Mouse (Mus musculus): ENCODE measurements around the gene Rcc2.
A peak's percentile ranks its signal among the peaks of the same experiment; 100 is the strongest.

Gene Rcc2

DNA sequence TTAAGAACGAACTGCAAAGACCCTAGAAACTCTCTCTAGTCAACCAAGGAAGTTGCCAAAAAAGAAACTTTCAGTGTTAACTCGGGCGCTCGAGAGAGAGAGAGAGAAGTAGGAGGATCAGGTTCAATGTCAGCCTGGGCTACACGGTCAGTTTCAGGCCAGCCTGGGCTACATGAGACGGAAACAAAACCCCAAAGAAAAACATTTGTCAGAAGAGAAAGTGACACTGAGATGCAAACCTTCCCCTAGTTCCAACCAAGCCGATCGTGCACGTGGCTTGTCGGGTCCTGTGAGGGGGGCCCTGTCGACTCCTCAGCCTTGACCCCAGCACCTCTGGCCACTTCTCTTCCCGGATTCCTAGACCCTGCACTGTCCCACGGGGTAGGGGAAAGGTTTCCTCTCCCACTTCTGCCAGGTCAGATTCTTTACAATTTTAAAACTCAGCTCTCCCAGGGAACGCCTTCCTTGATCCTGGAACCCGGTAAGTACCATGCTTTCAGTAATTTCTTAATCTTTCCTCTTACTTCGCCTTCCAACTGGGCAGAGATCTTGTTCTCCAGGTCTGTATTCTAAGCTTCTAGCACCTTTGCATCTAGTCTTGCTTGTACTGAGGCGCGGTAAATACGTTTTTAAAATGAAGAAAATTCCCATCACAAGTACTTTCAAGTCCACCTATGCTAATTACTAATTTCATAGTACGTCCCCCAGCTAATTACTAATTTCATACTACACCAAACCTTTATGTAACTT, at the start of gene Rcc2:
Gene Rcc2 (plus strand): TSS at position 273 of the 750 bp plus-strand sequence.
- peak; percentile 40 for DNase-seq

DNA sequence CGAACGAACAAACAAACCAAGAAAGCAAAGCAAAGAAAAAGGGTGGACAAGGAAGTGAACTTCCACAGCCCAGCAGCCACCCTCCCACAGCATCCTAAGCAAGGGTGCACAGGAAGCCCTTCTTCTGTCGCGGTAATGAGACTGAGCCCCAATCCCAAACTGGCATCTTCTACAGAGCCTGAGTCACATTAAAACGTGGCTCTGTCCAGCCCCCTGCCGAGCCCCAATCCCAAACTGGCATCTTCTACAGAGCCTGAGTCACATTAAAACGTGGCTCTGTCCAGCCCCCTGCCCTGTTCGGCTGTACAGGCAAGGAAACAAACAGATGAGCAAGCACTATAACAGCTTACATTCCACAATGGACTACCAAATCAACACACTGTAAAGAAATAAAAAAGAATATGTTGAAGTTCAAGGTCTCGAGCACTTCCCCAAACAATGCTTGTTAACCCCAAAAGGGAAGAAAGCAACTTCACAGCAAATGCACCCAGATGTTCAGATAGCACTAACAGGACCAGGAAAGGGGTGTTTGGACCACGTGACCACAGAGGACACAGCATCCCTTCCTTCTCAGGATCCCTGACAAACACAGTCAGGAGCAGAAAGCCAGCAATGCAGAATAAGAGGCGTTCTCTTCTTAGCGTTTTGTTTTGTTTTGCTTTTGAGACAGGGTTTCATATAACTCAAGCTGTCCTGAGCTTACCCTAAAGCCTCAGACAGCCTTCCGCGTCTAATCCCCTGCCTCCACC, 46.3 kb upstream of the Rcc2 start:
- DNase-seq, result no peak

DNA sequence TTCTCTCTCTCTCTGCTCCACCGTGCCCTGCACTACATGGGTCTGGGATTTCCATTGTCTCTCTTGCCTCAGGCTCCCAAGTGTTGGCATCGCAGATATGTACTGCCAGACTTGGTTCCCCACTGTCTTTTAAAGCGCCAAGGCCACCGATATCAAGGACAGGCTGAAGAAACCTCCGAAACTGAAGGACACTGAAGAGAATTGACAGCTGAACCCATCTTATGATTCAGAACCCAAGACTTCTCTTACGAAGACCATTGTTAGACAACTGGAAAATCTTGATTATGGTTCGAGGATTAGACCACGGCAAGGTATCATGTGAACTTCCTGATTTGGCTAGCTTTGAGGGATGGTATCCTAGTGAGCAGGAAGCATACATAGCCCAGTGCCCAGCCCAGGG, 45.5 kb upstream of the Rcc2 start:
- DNase-seq, result no peak

DNA sequence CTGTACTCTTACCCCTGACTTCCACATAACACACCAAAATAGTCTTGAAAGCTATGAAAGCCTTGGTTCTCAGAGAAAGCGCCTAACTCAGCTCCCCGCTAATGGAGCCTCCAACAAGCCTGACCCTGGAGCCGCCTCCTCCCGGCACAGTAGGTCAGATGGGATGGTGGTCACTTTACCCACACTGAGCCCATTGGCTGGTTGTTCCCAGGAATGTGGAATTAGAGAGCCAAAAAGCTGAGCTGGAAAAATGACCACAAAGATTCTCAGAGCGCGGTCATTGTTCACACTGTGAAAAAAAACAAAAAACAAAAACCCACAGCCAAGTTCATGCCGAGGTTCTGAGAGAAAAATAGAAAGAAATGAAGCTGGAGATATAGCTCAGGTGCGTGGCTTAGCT, 43.8 kb upstream of the Rcc2 start:
- DNase-seq, result no peak

DNA sequence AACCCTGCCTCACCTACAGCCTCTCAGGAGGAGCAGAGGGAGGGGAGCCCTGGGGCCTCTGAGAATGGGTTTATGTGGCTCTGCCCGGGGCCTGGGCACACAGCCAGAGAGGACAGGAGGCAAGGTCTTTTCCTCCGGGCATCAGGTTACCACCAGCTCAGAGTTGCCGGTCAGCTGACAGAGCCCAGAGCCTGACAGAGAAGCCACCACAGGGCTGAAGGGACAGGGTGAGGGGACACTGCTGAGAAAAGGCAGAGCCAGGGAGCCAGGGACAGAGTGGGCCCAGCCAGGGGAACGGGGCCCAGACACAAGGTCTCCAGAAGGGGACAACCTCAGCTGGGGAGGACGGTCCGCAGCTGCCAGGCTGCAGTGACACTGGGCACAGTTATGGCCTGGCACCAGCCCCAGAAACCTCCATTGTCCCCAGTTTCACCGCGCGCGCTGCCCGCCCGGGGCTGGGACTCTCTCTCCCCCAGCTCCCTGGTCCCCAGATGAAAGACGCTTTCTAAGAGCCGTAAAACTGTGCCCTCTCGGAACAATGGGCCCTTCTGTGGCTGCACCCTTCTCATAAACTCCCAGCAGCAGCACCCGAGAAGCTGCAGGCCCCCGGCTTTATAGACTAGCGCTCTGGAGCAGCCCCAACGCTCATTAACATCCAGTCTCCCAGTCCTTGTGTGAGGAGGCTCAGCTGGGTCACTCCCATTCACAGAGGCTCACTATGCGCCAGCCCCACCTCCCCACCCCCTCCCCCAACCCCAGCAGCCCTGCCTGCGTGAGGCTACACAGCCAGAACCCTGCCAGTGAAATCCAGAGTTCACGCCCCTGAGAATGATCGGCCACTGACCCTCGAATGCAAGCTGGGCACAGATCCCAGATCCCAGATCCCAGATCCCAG, 42.4 kb upstream of the Rcc2 start:
- DNase-seq, result no peak

DNA sequence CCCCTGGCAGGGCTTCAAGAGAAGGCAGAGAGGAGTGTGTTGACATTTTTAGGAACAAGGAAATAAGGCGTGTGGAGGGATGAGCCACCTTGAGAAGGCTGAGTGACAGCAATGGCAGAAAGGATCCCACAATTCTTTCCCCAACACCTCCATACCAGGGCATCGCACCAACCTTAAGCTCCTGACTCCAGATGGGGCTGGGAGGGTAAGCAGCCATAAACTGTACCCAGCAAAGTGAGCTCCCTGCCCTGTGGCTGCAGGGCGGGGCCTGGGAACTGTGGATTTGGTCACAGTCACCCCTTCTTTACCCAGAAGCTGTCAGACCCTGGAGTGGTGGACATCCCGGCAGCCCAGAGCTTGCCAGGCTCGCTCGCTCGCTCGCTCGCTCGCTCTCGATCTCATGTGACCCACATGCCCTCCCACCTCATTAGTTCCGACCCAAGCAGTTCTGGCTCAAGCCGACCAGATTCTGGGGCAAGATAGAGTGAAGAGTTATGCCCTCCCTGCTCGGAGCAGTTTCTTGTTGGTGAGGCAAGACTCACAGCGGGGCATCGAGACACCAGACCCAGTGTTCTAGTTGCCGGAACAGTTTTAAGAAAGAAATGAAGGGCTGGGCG, 38.8 kb upstream of the Rcc2 start:
- no peak for DNase-seq

DNA sequence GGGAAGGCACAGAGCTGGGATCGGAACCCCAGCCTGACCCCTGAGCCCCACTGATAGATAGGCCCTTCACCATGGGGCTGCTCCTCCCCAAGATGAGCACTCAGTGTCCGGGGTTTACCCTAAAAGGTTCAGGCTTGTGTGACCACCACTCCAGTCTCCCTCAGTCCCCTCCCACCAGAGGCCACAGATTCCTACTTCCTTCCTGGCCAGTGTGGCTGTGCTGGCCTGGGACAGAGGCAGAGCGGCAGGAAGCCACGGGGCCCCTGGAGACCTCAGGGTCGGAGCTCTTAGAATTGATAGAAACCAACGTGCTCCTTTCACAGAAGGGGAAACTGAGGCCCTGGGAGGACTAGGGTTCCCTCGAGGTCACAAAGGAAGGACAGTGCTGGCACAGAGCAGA, 37.9 kb upstream of the Rcc2 start:
- DNase-seq, result no peak

DNA sequence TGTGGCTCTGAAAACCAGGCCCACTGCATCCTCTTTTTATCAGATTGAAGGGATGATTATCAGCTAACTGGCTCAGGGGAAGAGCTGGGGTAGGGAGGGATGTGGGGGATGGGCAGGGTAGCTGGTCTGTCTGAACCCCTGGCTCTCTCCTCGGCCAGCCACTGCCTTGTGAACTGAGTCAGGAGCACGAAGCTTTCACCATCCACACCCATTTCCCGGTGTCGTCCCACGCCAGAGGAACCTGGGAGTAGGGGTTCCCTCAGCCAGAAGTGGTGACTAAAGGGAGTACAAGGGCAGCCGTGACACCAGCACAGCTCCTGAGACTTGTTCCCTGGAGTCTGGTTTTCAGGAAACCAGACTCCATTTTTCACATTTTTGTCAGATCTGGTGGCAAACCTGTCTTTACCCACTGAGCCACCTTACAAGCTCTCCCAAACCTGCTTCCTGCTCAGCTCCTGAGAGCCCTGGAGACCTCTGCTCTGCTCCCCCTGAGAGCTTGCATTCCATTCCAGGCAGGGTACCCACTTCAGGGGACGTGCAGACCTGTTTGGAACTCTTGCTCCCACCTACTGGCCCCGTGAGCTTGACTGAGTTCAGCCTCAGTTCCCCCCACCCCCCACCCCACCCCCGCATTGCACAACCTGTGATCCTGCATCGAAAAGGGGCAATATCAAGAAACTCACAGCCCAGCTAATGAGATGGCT, 37.3 kb upstream of the Rcc2 start:
- no peak for DNase-seq

DNA sequence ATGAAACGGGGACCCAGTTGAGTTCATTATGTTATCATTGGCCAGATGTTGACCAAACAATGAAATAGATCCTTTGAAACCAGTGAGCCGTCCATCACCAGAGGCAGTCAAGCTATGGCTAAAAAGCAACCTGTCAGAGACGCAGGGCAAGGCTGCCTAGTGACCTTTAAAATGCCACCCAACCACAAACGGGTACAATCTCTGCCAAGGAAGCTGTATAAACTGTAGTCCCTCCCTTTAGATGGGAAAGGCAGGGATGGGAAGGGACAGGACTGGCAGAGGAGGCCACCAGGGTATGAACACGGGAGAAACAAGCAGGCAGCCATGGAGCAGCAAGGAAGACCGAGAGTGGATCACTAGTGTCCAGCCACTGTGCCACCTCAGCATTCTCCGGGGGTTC, 35.3 kb upstream of the Rcc2 start:
- no peak for DNase-seq

DNA sequence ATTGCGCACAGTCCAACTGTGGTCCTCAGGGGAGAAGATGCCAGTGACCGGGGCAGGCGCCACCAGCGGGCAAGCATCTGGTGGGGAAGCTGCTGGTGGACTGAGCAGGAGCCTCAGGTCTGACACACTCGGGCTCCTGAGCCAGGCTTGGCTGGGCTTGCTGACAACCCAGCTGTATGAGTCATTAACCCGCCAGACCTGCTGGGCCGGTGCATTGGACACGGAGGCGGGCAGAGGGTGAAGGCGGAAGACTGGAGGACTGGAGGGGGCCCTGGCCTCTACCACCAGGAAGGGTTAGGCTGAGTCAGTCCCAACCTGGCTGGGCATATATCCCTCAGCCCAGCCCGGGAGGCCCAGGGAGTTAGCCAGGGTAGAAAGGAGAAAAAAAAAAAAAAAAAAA, 34.6 kb upstream of the Rcc2 start, which contains the start of gene Arhgef10l:
Gene Arhgef10l (minus strand): TSS at position 253 of the 400 bp plus-strand sequence.
- no peak for DNase-seq

DNA sequence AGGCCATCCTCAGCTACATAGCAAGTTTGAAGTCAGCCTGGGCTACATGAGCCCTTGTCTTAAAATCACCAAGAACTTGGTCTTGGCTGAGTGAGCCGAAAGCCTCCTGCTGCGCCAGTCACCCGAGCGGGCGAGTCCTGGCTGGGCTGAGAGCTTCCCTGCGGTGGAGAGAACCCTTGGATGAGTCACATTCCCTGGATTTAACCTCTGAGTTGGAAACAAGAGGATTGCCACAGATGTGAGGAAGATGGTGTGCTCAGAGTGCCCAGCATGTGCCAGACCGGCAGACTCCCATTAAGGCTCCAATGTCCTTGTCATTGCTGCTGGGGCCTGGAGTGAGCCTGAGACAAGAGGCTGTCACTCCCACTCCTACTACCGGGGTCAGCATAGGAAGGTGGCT, 32.5 kb upstream of the Rcc2 start:
- DNase-seq, result no peak

DNA sequence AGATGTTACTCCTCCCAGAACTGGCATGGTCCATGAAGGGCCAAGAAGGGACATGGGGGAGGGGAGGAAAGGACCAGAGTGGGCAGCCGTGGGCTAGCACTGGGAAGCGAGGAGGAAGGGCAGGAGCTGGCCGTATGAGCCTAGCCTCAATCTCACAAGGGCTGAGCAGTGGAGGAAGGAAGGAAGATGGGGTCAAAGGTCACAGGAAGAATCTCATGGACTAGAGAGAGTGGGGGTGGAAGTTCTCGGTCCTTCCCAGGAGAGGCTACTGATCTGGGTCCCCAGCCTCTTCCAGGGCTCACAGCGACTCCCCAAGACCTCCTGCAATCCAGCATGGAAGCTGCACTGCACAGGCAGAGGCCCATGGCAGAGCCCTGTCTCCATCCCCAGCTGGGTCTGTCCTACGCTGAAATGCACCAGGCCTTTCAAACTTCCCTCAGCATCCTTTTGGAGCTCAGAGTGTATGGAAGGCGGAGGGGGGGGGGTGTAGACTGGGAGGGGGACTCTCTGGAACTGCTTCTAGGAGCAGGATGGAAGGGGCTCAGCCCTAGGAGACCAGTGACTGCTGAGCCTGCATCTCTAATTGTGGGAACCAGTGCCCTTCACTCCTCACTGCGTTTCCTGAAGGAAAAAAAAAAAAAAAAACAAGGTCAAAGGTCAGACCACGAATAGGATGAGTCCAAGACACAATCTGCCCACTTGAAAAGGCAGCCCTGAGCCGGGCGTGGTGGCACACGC, 26.6 kb upstream of the Rcc2 start:
- no peak for DNase-seq

DNA sequence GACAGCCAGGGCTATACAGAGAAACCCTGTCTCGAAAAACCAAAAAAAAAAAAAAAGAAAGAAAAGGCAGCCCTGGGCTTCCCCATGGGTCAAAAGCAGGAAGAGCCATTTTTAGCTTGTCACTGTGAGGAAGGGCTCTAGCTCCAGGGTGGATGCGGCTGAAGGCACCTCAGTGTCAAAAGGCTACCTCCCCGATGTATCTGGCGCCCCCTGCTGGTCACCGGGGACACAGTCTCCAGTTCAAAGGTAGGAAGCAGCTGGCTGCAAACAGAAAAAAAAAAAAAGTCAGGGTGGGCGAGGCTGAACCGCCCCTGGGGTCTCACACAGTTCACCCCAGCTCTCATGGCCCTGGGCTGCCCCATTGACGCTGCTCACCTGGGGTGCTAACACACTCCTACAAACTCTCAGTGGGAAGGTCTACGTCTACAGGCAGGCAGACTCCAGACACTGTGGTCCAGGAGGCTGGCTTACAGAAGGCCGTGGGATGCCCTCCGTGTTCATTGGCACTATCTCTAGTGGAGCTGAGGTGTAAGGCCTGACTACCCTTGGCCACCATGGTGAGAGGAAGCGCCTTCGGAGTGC, 25.9 kb upstream of the Rcc2 start:
- DNase-seq, result peak; percentile 98

DNA sequence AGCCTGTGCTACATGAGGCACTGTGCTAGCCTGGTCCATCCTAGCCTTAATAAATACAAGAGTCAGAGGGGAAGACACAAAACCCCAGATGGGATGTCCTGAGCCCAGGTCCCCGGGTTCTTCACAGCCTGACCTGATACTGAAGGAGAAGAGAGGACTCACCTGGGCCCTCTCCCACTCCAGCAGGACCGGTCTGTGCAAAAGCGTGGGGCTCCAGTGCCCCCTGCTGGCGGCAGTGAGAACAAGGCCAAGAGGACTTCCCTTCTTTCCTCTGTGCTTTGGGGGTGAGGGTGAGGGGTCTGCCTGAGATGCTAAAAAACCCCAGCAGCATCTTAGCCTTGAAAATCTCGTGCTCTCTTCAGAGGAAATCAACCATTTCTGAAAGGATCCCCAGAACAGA, 21.3 kb upstream of the Rcc2 start:
- DNase-seq, result peak; percentile 77

DNA sequence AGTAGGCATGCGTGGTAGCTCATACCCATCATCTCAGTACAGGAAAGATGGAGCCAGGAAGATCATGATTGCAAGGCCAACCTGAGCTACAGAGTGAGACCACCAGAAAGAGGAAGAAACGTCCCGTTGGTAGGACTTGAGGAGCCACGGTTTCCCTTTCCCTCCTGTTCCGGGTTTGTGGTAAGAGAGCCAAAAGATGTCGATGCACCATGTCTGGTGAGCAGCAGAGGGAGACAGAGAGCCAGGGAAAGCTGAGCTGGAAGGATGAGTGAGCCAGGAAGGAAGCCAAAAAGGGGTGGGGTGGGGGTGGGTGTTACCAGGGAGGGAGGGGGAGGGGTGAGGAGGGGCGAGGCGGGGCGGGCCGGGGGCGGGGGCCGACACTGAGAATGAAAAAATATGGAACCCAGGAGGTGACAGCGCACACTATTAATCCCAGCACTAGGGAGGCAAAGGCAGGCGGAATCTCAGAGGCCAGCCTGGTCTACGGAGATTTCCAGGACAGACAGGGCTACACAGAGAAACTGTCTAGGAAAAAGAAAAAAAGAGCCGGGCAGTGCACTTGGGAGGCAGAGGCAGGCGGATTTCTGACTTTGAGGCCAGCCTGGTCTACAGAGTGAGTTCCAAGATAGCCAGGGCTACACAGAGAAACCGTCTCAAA, 20.5 kb upstream of the Rcc2 start:
- peak; percentile 81 for DNase-seq

DNA sequence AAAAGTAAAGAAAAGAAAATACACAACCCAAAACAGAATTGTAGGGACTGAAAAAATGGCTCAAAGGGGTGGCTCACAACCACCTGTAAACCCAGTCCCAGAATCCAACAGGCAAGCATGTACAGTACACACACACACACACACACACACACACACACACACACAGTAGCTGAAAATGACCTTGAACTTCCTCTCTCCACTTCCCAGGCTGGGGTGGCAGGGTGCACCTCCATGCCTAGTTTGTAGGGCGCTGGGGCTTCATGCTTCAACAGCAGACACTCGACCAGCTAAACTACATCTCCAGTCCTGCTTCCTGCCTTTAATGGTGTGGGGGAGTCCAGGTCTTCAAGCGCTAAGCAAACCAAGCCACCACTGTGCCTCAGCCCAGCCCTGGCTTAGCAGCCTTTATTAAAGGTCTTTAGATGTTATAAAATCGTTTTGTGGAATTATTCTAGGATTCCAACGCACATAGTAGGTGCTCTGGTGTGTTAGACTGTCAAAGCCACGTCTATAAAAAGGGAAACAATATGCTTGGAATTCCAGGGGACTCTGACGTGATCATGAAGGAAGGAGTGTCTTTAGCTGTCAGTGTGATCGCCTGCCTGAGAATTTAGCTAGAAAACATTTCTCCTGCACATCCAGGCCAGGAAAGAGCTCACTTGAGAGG, 19.5 kb upstream of the Rcc2 start:
- DNase-seq, result no peak

DNA sequence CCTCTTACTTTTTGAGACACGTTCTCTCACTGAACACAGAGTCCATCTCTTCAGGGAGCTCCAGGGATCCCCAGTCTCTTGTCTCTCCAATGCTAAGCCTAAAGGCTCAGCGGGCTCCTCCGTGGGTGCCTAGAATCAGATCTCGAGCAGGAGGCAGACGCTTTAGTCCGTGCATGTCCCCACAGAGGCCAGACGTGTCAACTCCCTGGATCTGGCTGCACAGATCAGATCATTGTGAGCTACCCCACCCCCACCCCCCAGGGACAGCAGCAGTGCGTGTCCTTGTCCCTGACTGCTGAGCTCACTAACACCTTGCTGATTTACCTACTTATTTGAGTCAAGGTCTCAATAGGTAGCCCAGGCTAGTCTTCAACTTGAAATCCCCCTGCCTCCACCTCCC, 16.7 kb upstream of the Rcc2 start:
- DNase-seq, result no peak

DNA sequence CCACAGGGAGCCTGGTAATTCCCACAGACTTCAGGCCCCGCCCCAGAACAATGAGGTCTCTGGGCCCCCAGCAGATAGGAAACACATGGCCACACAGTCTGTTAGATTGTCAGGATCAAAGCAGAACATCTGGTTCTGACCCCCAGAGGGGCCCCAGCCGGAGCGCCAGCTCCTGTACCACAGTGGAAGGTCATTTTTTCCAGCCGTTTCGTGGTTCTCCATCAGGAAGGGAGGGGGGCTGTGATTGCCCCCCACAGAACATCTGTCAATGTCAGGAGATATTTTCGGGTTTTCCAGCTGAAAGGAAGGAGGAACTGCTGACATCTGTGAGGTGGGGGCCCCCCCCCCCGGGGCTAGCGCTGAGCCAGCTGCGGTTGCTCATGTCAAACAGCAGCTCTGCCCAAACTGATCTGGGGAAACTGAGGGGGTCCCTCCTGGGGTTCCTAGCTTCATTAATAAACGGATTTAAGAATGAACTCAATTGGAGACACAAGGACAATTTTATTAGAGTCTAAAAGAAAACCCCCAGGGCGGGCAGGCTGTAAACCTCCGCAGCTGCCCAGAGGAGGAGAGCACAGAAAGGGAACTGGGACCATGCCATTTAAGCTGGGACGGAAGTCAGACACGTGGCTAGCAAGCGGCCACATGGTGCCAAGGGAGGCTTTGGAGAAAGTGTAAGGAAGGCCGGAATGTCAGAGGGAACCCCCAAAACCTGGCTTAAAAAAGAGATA, 16.0 kb upstream of the Rcc2 start:
- peak; percentile 40 for DNase-seq

DNA sequence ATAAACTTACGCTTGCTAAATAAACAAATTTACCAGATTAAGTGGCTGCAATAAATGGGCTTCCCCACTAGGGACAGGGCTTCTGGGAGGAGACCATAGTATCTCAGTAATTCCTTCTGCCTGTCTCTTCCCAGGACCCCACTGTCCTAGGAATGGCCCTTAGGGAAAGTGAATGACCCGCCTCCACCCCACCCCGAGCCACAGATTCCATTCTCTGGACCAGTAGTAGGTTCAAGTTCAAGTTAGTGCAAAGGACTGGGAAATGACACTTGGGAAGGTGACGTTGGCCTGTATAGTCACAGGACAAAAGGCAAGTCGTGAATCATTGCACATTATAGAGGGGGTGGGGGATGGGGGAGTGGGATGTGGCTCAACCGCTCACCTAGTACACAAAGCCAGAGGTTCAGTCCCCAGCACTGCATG, 15.4 kb upstream of the Rcc2 start:
- no peak for DNase-seq

Data from thymus, postnatal 4 days (tissue).